Mouse (Mus musculus) heart, embryonic 15.5 days (tissue): ENCODE results near the gene Ppp2ca. TPM values are rescaled to one million over a fixed set of nuclear protein-coding genes. Genes with fewer than 3 reads are reported as not detected.
"Not testable (repeated sequence)": the region's sequence is repeated elsewhere in the genome, so short reads cannot be mapped to it uniquely, and the experiment has no call there.

Experiments used
- ATAC-seq: fragments of 200-750 bp; cut with Nextera tagmentation; replicated peaks from 2 replicates; pipeline ENCODE4 v1.8.0; 2017; ENCODE audit warnings: low read depth, moderate TSS enrichment; ENCODE audit not compliant: insufficient number of reproducible peaks, insufficient read depth, low FRiP score
- H3K27ac ChIP-seq: fragments of 300-500 bp; sonication (generic); 2 replicates; pipeline ENCODE4 v1.5.1; 2015; ENCODE audit warnings: mild to moderate bottlenecking, inconsistent platforms
- H3K27me3 ChIP-seq: fragments of 300-500 bp; sonication (generic); 2 replicates; pipeline ENCODE4 v1.6.1; 2015; ENCODE audit warnings: inconsistent platforms
- H3K36me3 ChIP-seq: fragments of 300-500 bp; sonication (generic); 2 replicates; pipeline ENCODE4 v1.6.1; 2015; ENCODE audit warnings: mild to moderate bottlenecking, inconsistent platforms
- H3K4me1 ChIP-seq: fragments of 300-500 bp; sonication (generic); replicated peaks from 2 replicates; pipeline ENCODE4 v1.6.1; 2015; ENCODE audit warnings: inconsistent platforms
- H3K4me2 ChIP-seq: fragments of 300-500 bp; sonication (generic); 2 replicates; pipeline ENCODE4 v1.6.1; 2015; ENCODE audit warnings: inconsistent platforms, mild to moderate bottlenecking, moderate library complexity
- H3K4me3 ChIP-seq: fragments of 300-500 bp; sonication (generic); 2 replicates; pipeline ENCODE4 v1.5.1; 2015; ENCODE audit warnings: mild to moderate bottlenecking, inconsistent platforms
- H3K9ac ChIP-seq: fragments of 300-500 bp; sonication (generic); 2 replicates; pipeline ENCODE4 v1.6.1; 2015; ENCODE audit warnings: mild to moderate bottlenecking, inconsistent platforms
- H3K9me3 ChIP-seq: fragments of 300-500 bp; sonication (generic); replicated peaks from 2 replicates; pipeline ENCODE4 v1.6.1; 2016; ENCODE audit warnings: inconsistent platforms
- whole genome bisulfite sequencing: fragments of 180-500 bp; shearing (Covaris S2); methylation state at CpG from one replicate; pipeline ENCODE4 v1.1.7; 2015; ENCODE audit warnings: mixed read lengths; 5-methylcytosine and 5-hydroxymethylcytosine counted together
- polyA plus RNA-seq: library from polyadenylated mRNA; unstranded; fragments of >200 nt; fragmentation: Nextera tagmentation; extraction: Ambion mirVana; gene quantifications from 2 replicates; pipeline ENCODE4 v1.2.1, GENCODE M21; 2015

The Ppp2ca gene
- polyA plus RNA-seq, 1 experiment from 2014 or later, result 62.0 TPM

GRCm38 (mm10) chr11:52117156-52117555 lies 18.7 kb downstream of the Ppp2ca start:
- no peak for ATAC-seq
- no peak overlapping the region for H3K4me3 ChIP-seq
- H3K27me3 ChIP-seq, result no peaks in the 10 kb centered on the region
- peaks cover 80% of the 10 kb centered on the region for H3K36me3 ChIP-seq
- H3K9ac ChIP-seq, result no peak overlapping the region
- H3K4me2 ChIP-seq, result no peak overlapping the region
- H3K4me1 ChIP-seq, result no peaks in the 10 kb centered on the region
- H3K9me3 ChIP-seq, result no peaks in the 10 kb centered on the region
- WGBS, result 94% methylated on average over 7 of the region's 7 CpGs
- H3K27ac ChIP-seq, result no peak overlapping the region

- H3K27ac ChIP-seq, H3K9me3 ChIP-seq, H3K4me2 ChIP-seq, H3K27me3 ChIP-seq, H3K9ac ChIP-seq, H3K4me1 ChIP-seq, H3K4me3 ChIP-seq, ATAC-seq: not testable (repeated sequence)
- H3K36me3 ChIP-seq, result peaks cover 89% of the 10 kb centered on the region
Measured at GRCm38 (mm10) chr11:52120415-52120814, 21.9 kb downstream of the Ppp2ca start.

- peaks cover 80% of the 10 kb centered on the region for H3K36me3 ChIP-seq
- H3K4me1 ChIP-seq, result no peaks in the 10 kb centered on the region
- WGBS, result 87% methylated on average over 6 of the region's 6 CpGs
Measured at GRCm38 (mm10) chr11:52122045-52122444, 23.6 kb downstream of the Ppp2ca start.

GRCm38 (mm10) chr11:52124468-52124867 lies 26.0 kb downstream of the Ppp2ca start:
- no peak overlapping the region for H3K9ac ChIP-seq
- 90% methylated on average over 4 of the region's 4 CpGs for WGBS

More at GRCm38 (mm10) chr11:52122045-52122444, 23.6 kb downstream of the Ppp2ca start:
- Histone ChIP-seq H3K4me3 (no peak overlapping the region), H3K27ac (no peak overlapping the region), H3K4me2 (no peak overlapping the region), H3K9me3 (no peaks in the 10 kb centered on the region), H3K27me3 (no peaks in the 10 kb centered on the region), H3K9ac (no peak overlapping the region)
- ATAC-seq, result no peak

GRCm38 (mm10) chr11:52127169-52127568 lies 28.7 kb downstream of the Ppp2ca start:
- peaks cover 14% of the 10 kb centered on the region for H3K4me1 ChIP-seq
- H3K27ac ChIP-seq, result no peak overlapping the region
- H3K9me3 ChIP-seq, result no peaks in the 10 kb centered on the region
- no peak overlapping the region for H3K9ac ChIP-seq
- peaks cover 35% of the 10 kb centered on the region for H3K36me3 ChIP-seq
- WGBS, result 60% methylated on average over 3 of the region's 3 CpGs
- no peak for ATAC-seq
- no peak overlapping the region for H3K4me2 ChIP-seq
- no peak overlapping the region for H3K4me3 ChIP-seq
- no peaks in the 10 kb centered on the region for H3K27me3 ChIP-seq

More at GRCm38 (mm10) chr11:52124468-52124867, 26.0 kb downstream of the Ppp2ca start:
- no peaks in the 10 kb centered on the region for H3K9me3 ChIP-seq
- no peak overlapping the region for H3K4me2 ChIP-seq
- no peaks in the 10 kb centered on the region for H3K27me3 ChIP-seq
- H3K4me1 ChIP-seq, result peaks cover 4% of the 10 kb centered on the region
- H3K4me3 ChIP-seq, result no peak overlapping the region
- H3K27ac ChIP-seq, result no peak overlapping the region
- ATAC-seq, result no peak
- peaks cover 60% of the 10 kb centered on the region for H3K36me3 ChIP-seq

- H3K4me2 ChIP-seq, result no peak overlapping the region
- H3K27me3 ChIP-seq, result no peaks in the 10 kb centered on the region
- no peaks in the 10 kb centered on the region for H3K9me3 ChIP-seq
- no peak overlapping the region for H3K27ac ChIP-seq
- WGBS, result 75% methylated on average over 5 of the region's 5 CpGs
- ATAC-seq, result no peak
- H3K36me3 ChIP-seq, result peaks cover 29% of the 10 kb centered on the region
- peaks cover 14% of the 10 kb centered on the region for H3K4me1 ChIP-seq
- H3K9ac ChIP-seq, result no peak overlapping the region
- no peak overlapping the region for H3K4me3 ChIP-seq
Measured at GRCm38 (mm10) chr11:52127760-52128159, 29.3 kb downstream of the Ppp2ca start.

GRCm38 (mm10) chr11:52128316-52129061 lies 30.0 kb downstream of the Ppp2ca start:
- no peaks in the 10 kb centered on the region for H3K9me3 ChIP-seq
- ATAC-seq, result no peak
- 61% methylated on average over 5 of the region's 5 CpGs for WGBS
- peaks cover 14% of the 10 kb centered on the region for H3K4me1 ChIP-seq
- H3K27me3 ChIP-seq, result no peaks in the 10 kb centered on the region
- peaks cover 22% of the 10 kb centered on the region for H3K36me3 ChIP-seq
- H3K4me3 ChIP-seq, result no peak overlapping the region
- no peak overlapping the region; the same call in 1 of the 2 replicates for H3K27ac ChIP-seq
- H3K4me2 ChIP-seq, result no peak overlapping the region
- H3K9ac ChIP-seq, result no peak overlapping the region

- no peak overlapping the region for H3K4me3 ChIP-seq
- peaks cover 16% of the 10 kb centered on the region for H3K36me3 ChIP-seq
- no peaks in the 10 kb centered on the region for H3K9me3 ChIP-seq
- WGBS, result 29% methylated on average over 3 of the region's 3 CpGs
- ATAC-seq, result no peak
- no peaks in the 10 kb centered on the region for H3K27me3 ChIP-seq
- peaks cover 14% of the 10 kb centered on the region for H3K4me1 ChIP-seq
- no peak overlapping the region for H3K4me2 ChIP-seq
- peak overlapping the region; percentile 57 for H3K27ac ChIP-seq
- no peak overlapping the region for H3K9ac ChIP-seq
Measured at GRCm38 (mm10) chr11:52129171-52129570, 30.7 kb downstream of the Ppp2ca start.

GRCm38 (mm10) chr11:52129621-52130450 lies 31.4 kb downstream of the Ppp2ca start:
- peaks cover 14% of the 10 kb centered on the region for H3K4me1 ChIP-seq
- no peak overlapping the region for H3K4me2 ChIP-seq
- H3K36me3 ChIP-seq, result peaks cover 9% of the 10 kb centered on the region
- H3K4me3 ChIP-seq, result no peak overlapping the region
- no peak overlapping the region for H3K9ac ChIP-seq
- 50% methylated on average over 10 of the region's 10 CpGs for WGBS
- no peaks in the 10 kb centered on the region for H3K27me3 ChIP-seq
- no peaks in the 10 kb centered on the region for H3K9me3 ChIP-seq
- no peak for ATAC-seq
- H3K27ac ChIP-seq, result peak overlapping the region; percentile 57

- Histone ChIP-seq H3K9me3 (no peaks in the 10 kb centered on the region), H3K4me3 (no peak overlapping the region), H3K4me2 (no peak overlapping the region), H3K9ac (no peak overlapping the region), H3K36me3 (peaks cover 2% of the 10 kb centered on the region), H3K27me3 (no peaks in the 10 kb centered on the region), H3K4me1 (peaks cover 14% of the 10 kb centered on the region), H3K27ac (no peak overlapping the region)
- no peak for ATAC-seq
- 79% methylated on average over 7 of the region's 7 CpGs for WGBS
Measured at GRCm38 (mm10) chr11:52130451-52131068, 32.1 kb downstream of the Ppp2ca start.

GRCm38 (mm10) chr11:52143675-52144074 lies 45.2 kb downstream of the Ppp2ca start:
- not testable (repeated sequence) for H3K27me3 ChIP-seq, H3K9ac ChIP-seq, H3K9me3 ChIP-seq, H3K4me1 ChIP-seq, H3K4me2 ChIP-seq, H3K4me3 ChIP-seq, H3K36me3 ChIP-seq, H3K27ac ChIP-seq
- peak; percentile 39 for ATAC-seq
- WGBS, result 25% methylated on average over 4 of the region's 4 CpGs
